Mouse (Mus musculus) brown adipose tissue, adult 24 weeks (tissue): ENCODE data around the gene Ankrd31. TPM values are rescaled to one million over a fixed set of nuclear protein-coding genes. Genes with fewer than 3 reads are reported as not detected.
"Not testable (repeated sequence)": the region's sequence is repeated elsewhere in the genome, so short reads cannot be mapped to it uniquely, and the experiment has no call there.

Experiments used
- H3K27ac ChIP-seq: fragments of 200-500 bp; replicated peaks from 2 replicates; pipeline ENCODE4 v1.5.1; 2012; ENCODE audit warnings: low read depth, mild to moderate bottlenecking, low read length
- H3K4me1 ChIP-seq: fragments of 200-500 bp; 2 replicates; pipeline ENCODE4 v1.6.1; 2012; ENCODE audit warnings: low read length, mixed read lengths; ENCODE audit not compliant: control insufficient read depth, insufficient read depth, insufficient read length
- H3K4me3 ChIP-seq: fragments of 200-500 bp; 2 replicates; pipeline ENCODE4 v1.5.1; 2012; ENCODE audit warnings: low read depth, mild to moderate bottlenecking, low read length, moderate library complexity; ENCODE audit not compliant: insufficient read depth
- polyA plus RNA-seq: library from polyadenylated mRNA; stranded (reverse); fragments of >200 nt; gene quantifications from 2 replicates; pipeline ENCODE4 v1.2.4, GENCODE M21; 2012; ENCODE audit not compliant: missing spikeins, insufficient read depth, insufficient read length

Ankrd31 gene
- polyA plus RNA-seq, 1 experiment, result not detected

- not testable (repeated sequence) for H3K4me3 ChIP-seq, H3K4me1 ChIP-seq, H3K27ac ChIP-seq
Observed at GRCm38 (mm10) chr13:96786071-96786470, 38.0 kb downstream of the Ankrd31 start.

GRCm38 (mm10) chr13:96793451-96793850 lies 45.4 kb downstream of the Ankrd31 start:
- H3K4me3 ChIP-seq, result no peak overlapping the region
- H3K27ac ChIP-seq, result no peak overlapping the region
- no peaks in the 10 kb centered on the region for H3K4me1 ChIP-seq

DNA sequence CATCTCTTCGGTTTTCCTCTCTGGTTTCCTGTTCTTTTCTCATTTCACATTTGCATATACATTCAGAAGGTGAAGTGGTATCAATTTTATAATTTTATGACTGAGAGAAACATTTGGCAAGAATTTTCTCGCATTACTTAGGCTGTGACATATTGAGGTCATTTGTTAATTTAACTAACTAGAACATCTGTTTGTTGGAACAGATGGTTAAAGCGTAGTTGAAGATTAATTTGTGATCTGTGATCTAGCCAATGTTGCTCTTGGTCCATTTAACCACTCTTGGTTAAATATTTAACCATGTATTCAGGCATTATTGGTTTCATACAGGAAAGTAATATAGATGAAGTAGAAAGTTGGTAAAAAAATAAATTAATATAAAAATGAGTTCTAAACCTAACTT lies 47.2 kb downstream of the Ankrd31 start:
- H3K4me1 ChIP-seq, result no peaks in the 10 kb centered on the region

GRCm38 (mm10) chr13:96797500-96797899 lies 49.4 kb downstream of the Ankrd31 start:
- Histone ChIP-seq H3K27ac (no peak overlapping the region), H3K4me1 (no peaks in the 10 kb centered on the region), H3K4me3 (no peak overlapping the region)

More for the DNA sequence above, 47.2 kb downstream of the Ankrd31 start:
- Histone ChIP-seq H3K27ac (no peak overlapping the region), H3K4me3 (no peak overlapping the region)

DNA sequence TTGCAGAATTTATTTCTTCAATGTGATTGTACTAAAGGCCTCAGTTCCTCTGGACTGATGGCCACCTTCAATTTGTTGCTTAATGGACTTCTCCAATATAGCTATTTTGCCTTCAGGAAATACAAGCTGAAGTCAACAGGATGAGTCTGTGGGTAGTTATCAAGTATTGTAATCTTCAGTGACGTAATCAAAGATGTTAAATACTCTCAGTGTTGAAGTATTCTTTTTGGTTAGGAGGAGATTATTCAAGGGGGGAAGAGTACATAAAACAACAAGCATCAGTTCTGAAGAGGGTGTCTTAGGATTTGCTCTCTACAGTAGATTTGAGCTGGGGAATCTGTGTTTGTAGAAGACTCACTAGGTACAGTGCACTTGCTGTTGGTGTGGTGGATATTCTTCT lies 101.7 kb downstream of the Ankrd31 start:
- Histone ChIP-seq H3K4me3 (no peak overlapping the region), H3K27ac (no peak overlapping the region), H3K4me1 (no peaks in the 10 kb centered on the region)

DNA sequence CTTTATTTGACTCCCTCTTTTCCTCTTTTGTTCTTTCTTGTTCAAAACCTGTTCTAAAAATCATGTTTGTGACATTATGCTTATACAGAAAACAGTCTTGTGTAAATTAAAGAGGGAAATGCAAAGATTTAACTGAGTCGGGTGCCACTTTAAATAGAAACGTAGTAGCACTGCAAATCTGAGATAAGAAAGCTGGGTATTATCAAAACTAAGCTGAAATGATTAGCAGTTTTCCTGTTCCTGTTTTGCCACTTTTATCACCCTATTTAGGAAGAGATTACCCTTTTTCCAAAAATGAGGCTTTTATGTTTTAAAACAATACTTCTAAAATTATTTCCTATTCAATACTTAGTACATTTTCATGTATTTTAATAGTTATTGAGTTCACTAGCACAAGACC lies 104.1 kb downstream of the Ankrd31 start:
- Histone ChIP-seq H3K27ac (no peak overlapping the region), H3K4me3 (no peak overlapping the region), H3K4me1 (no peaks in the 10 kb centered on the region)

- H3K27ac ChIP-seq, result no peak overlapping the region
- no peak overlapping the region for H3K4me3 ChIP-seq
- no peaks in the 10 kb centered on the region for H3K4me1 ChIP-seq
Observed at GRCm38 (mm10) chr13:96853256-96853655, 105.2 kb downstream of the Ankrd31 start.

DNA sequence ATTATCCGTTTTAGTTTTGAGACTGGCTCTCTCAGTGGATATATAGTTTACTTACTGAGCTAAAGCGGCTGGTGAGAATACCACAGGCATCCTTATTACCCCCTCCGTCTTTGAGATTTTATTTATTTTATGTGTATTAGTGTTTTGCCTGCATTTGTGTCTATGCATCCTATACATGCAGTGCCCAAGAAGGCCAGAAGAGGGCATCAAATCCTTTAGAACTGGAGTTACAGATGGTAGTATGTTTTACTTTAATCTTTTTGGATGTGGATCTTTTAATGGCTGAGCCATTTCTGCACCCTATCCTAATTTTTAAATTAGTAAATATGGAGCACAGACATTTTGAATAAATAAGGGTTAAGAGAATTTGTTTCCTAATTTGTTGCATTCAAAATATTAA lies 107.1 kb downstream of the Ankrd31 start:
- H3K4me1 ChIP-seq, result no peaks in the 10 kb centered on the region
- H3K27ac ChIP-seq, result no peak overlapping the region
- no peak overlapping the region for H3K4me3 ChIP-seq

GRCm38 (mm10) chr13:96859161-96859560 lies 111.1 kb downstream of the Ankrd31 start:
- Histone ChIP-seq H3K4me3 (no peak overlapping the region), H3K4me1 (no peaks in the 10 kb centered on the region), H3K27ac (no peak overlapping the region)

DNA sequence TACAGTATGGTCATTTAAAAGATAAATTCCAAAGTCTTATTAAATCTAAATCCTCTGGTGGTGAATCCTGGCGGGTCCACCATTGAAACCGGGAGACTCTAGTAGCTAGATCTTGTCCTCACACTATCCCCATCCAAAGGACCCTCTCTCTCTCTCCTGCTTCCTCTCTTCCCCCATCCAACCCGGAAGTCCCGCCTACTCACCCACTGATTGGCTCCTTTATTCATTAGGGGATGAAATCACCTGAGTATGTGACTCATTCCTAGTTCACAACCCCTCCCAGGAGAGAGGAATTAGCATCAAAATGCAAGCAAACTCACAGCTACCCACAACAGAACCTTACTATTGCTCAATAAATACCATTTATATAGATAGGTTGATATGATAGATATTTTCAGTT lies 122.7 kb downstream of the Ankrd31 start:
- Histone ChIP-seq H3K4me1 (no peaks in the 10 kb centered on the region), H3K27ac (no peak overlapping the region), H3K4me3 (no peak overlapping the region)

DNA sequence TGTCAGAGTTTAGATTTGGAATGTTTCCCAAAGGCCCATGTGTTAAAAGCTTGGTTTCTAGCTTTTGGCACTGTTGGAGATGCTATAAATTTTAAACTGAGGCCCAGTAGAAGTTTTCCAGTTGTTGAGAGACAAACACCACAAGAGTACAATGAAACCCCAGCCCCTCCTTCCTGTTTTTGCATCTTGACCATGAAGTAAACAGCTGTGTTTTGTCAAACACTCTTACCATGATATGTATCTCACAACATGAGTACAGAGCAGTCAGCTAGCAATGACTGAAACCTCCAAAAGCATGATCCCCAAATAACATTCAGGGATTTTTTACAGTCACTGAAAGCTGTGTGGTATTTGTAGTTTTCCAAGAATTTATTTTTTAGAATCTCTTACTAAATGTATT lies 126.0 kb downstream of the Ankrd31 start:
- Histone ChIP-seq H3K4me3 (no peak overlapping the region), H3K4me1 (no peaks in the 10 kb centered on the region), H3K27ac (no peak overlapping the region)

GRCm38 (mm10) chr13:96878220-96879057 lies 130.4 kb downstream of the Ankrd31 start:
- Histone ChIP-seq H3K4me1 (no peaks in the 10 kb centered on the region), H3K4me3 (no peak overlapping the region), H3K27ac (no peak overlapping the region)

- Histone ChIP-seq H3K4me3 (no peak overlapping the region), H3K4me1 (no peaks in the 10 kb centered on the region), H3K27ac (no peak overlapping the region)
Observed at GRCm38 (mm10) chr13:96884534-96884933, 136.5 kb downstream of the Ankrd31 start.

- Histone ChIP-seq H3K4me1 (no peaks in the 10 kb centered on the region), H3K4me3 (no peak overlapping the region), H3K27ac (no peak overlapping the region)
Observed at GRCm38 (mm10) chr13:96889985-96890384, 141.9 kb downstream of the Ankrd31 start.

GRCm38 (mm10) chr13:96895144-96895543 lies 147.1 kb downstream of the Ankrd31 start:
- Histone ChIP-seq H3K4me1 (no peaks in the 10 kb centered on the region), H3K4me3 (no peak overlapping the region), H3K27ac (no peak overlapping the region)

GRCm38 (mm10) chr13:96906717-96907116 lies 158.6 kb downstream of the Ankrd31 start:
- Histone ChIP-seq H3K27ac (no peak overlapping the region), H3K4me1 (no peaks in the 10 kb centered on the region), H3K4me3 (no peak overlapping the region)
